Mouse (Mus musculus) megakaryocyte, embryonic 14.5 days (primary cell): ENCODE data around the gene H1f0.
A peak's percentile ranks its signal among the peaks of the same experiment; 100 is the strongest.

Experiments used
- FLI1 ChIP-seq: IDR thresholded peaks from 2 replicates; pipeline ENCODE4 v1.6.1; 2012; ENCODE audit warnings: low read length, inconsistent platforms, mixed read lengths
- GATA1 ChIP-seq: IDR thresholded peaks from 3 replicates; pipeline ENCODE4 v1.6.1; 2012; ENCODE audit warnings: mixed read lengths, low read length, inconsistent platforms, borderline replicate concordance

- TF ChIP-seq GATA1 (no peak), FLI1 (peak; percentile 51; the same call in 1 of the 2 replicates)
Measured at GRCm38 (mm10) chr15:79074913-79075532, 46.8 kb downstream of the H1f0 start, which contains the start of gene Eif3l.
